Mouse (Mus musculus) lung, adult 2 months (tissue): Measurements from ENCODE around the gene Myh11.

Source experiments
- CTCF ChIP-seq: fragments of 200-500 bp; IDR thresholded peaks from 2 replicates; pipeline ENCODE4 v1.5.1; 2011; ENCODE audit warnings: mild to moderate bottlenecking, low read length, control low read depth; ENCODE audit not compliant: insufficient read depth
- POLR2A ChIP-seq: fragments of 200-500 bp; IDR thresholded peaks from 2 replicates; pipeline ENCODE4 v1.6.1; 2011; ENCODE audit warnings: low read depth, mild to moderate bottlenecking, control low read depth, low read length, borderline replicate concordance; ENCODE audit errors: extremely low read depth

DNA sequence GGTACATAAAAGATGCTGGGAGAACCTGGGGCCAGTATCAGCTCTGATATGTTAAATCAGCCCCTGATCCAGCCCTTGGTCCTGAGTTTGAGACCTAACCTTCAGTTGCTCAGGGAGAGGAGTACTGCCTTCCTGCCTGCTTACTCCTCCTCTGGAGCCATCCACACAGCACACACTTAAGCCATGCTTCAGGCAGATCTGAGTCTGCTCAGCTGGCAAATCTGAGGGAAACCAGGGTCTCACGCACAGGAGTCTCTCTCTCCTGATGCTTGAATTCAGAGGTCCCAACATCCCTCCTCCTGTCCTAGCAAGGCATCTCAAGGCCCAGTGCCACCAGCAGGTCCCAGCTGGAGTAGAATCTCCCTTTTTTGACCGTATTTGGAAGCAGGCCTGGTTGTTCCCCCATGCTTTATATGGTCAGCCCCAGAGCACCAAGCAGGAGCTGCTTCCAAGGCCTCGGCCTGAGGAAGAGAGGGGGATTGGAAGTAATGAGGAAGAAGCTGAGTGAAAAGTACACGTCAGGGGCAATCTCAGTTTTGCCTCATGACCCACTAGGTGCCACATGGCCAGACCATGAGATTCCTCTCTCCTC lies 18.7 kb downstream of the Myh11 start:
- TF ChIP-seq CTCF, result no peak
- TF ChIP-seq POLR2A, result no peak
